Mouse (Mus musculus) hindbrain, embryonic 15.5 days (tissue): ENCODE results near the gene Anapc7. TPM values are rescaled to one million over a fixed set of nuclear protein-coding genes. Genes with fewer than 3 reads are reported as not detected.
"Not testable (repeated sequence)": the region's sequence is repeated elsewhere in the genome, so short reads cannot be mapped to it uniquely, and the experiment has no call there.

Source experiments
- ATAC-seq: fragments of 200-750 bp; cut with Nextera tagmentation; 2 replicates; pipeline ENCODE4 v1.8.0; 2017; ENCODE audit warnings: low read depth, moderate number of reproducible peaks, moderate TSS enrichment; ENCODE audit not compliant: low FRiP score
- H3K27ac ChIP-seq: fragments of 300-500 bp; sonication (generic); replicated peaks from 2 replicates; pipeline ENCODE4 v1.5.1; 2015; ENCODE audit warnings: mild to moderate bottlenecking, inconsistent platforms
- H3K27me3 ChIP-seq: fragments of 300-500 bp; sonication (generic); 2 replicates; pipeline ENCODE4 v1.6.1; 2015; ENCODE audit warnings: control low read depth, inconsistent platforms
- H3K36me3 ChIP-seq: fragments of 300-500 bp; sonication (generic); 2 replicates; pipeline ENCODE4 v1.6.1; 2015; ENCODE audit warnings: control low read depth, inconsistent platforms
- H3K4me1 ChIP-seq: fragments of 300-500 bp; sonication (generic); replicated peaks from 2 replicates; pipeline ENCODE4 v1.6.1; 2015; ENCODE audit warnings: control low read depth, inconsistent platforms
- H3K4me2 ChIP-seq: fragments of 300-500 bp; sonication (generic); 2 replicates; pipeline ENCODE4 v1.6.1; 2015; ENCODE audit warnings: moderate library complexity, mild to moderate bottlenecking, inconsistent platforms
- H3K4me3 ChIP-seq: fragments of 300-500 bp; sonication (generic); 2 replicates; pipeline ENCODE4 v1.5.1; 2015; ENCODE audit warnings: mild to moderate bottlenecking, inconsistent platforms
- H3K9ac ChIP-seq: fragments of 300-500 bp; sonication (generic); 2 replicates; pipeline ENCODE4 v1.6.1; 2015; ENCODE audit warnings: inconsistent platforms
- H3K9me3 ChIP-seq: fragments of 300-500 bp; sonication (generic); 2 replicates; pipeline ENCODE4 v1.6.1; 2016; ENCODE audit warnings: control low read depth, inconsistent platforms
- WGBS: fragments of 180-500 bp; shearing (Covaris S2); methylation state at CpG from one replicate; pipeline ENCODE4 v1.1.7; 2015; 5-methylcytosine and 5-hydroxymethylcytosine counted together
- polyA plus RNA-seq: library from polyadenylated mRNA; unstranded; fragments of >200 nt; fragmentation: Nextera tagmentation; extraction: Ambion mirVana; gene quantifications from 2 replicates; pipeline ENCODE4 v1.2.1, GENCODE M21; 2015

Gene Anapc7
- polyA plus RNA-seq, 1 experiment from 2014 or later = 47.7 TPM

DNA sequence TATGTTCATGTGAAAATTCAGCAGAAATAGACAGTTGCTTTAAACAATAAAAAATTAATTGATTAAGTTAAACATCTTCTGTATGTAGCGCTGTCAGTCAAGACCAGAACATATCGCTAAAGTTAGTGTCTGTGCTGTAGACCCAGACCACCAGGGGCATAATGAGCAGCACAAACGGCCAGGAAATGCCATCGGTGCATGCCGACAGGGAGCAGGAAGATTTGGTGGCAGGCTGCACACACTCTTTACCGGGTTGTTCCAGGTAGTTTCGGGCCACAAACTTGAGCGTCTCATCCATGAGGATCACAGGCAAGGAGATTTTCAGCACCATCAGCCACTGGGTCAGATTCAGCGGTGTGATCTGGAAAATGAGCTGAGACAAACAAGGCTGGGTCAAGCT, 35.6 kb downstream of the Anapc7 start:
- not testable (repeated sequence) for ATAC-seq, H3K9ac ChIP-seq, H3K4me1 ChIP-seq, H3K4me2 ChIP-seq, H3K4me3 ChIP-seq, H3K27me3 ChIP-seq, H3K27ac ChIP-seq, H3K9me3 ChIP-seq
- WGBS = 88% methylated on average over 9 of the region's 9 CpGs
- H3K36me3 ChIP-seq = peaks cover 97% of the 10 kb centered on the region

GRCm38 (mm10) chr5:122458066-122458465, 36.6 kb downstream of the Anapc7 start:
- no peak for ATAC-seq
- 94% methylated on average over 4 of the region's 4 CpGs for WGBS

DNA sequence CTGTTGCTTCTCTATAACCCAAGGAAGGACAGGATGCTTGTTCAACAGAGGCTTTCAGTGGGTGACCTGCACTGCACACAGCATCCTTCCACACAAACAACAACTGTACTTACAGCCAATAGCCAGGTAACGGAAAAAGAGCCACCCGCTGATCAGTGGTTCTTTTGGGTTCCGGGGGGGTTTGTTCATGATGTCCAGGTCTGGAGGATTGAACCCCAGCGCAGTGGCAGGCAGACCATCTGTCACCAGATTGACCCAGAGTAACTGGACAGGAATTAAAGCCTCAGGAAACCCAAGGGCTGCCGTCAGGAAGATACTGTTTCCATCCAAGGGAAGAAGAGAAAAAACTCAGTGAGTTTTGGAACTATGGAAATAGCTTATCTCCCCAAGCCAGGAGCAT, 37.8 kb downstream of the Anapc7 start:
- Histone ChIP-seq H3K4me1 (no peaks in the 10 kb centered on the region), H3K36me3 (peaks cover 99% of the 10 kb centered on the region), H3K9ac (no peak overlapping the region), H3K4me3 (no peak overlapping the region), H3K27ac (no peak overlapping the region), H3K9me3 (no peaks in the 10 kb centered on the region), H3K4me2 (no peak overlapping the region), H3K27me3 (no peaks in the 10 kb centered on the region)
- WGBS = 94% methylated on average over 5 of the region's 5 CpGs
- ATAC-seq = no peak

More at GRCm38 (mm10) chr5:122458066-122458465, 36.6 kb downstream of the Anapc7 start:
- no peak overlapping the region for H3K27ac ChIP-seq
- no peaks in the 10 kb centered on the region for H3K4me1 ChIP-seq
- no peak overlapping the region for H3K4me2 ChIP-seq
- H3K9ac ChIP-seq = no peak overlapping the region
- no peak overlapping the region for H3K4me3 ChIP-seq
- peaks cover 99% of the 10 kb centered on the region for H3K36me3 ChIP-seq
- no peaks in the 10 kb centered on the region for H3K27me3 ChIP-seq
- H3K9me3 ChIP-seq = no peaks in the 10 kb centered on the region

- Histone ChIP-seq H3K4me2 (no peak overlapping the region), H3K4me1 (no peaks in the 10 kb centered on the region), H3K9me3 (no peaks in the 10 kb centered on the region), H3K27me3 (no peaks in the 10 kb centered on the region), H3K36me3 (peaks cover 99% of the 10 kb centered on the region), H3K27ac (no peak overlapping the region; the same call in 1 of the 2 replicates), H3K4me3 (no peak overlapping the region), H3K9ac (no peak overlapping the region)
- no peak for ATAC-seq
- 77% methylated on average over 11 of the region's 11 CpGs for WGBS
Measured at GRCm38 (mm10) chr5:122460656-122461055, 39.2 kb downstream of the Anapc7 start.

- Histone ChIP-seq H3K27ac (no peak overlapping the region), H3K9ac (no peak overlapping the region), H3K27me3 (no peaks in the 10 kb centered on the region), H3K4me3 (no peak overlapping the region), H3K9me3 (no peaks in the 10 kb centered on the region), H3K4me2 (no peak overlapping the region), H3K36me3 (peaks cover 99% of the 10 kb centered on the region), H3K4me1 (no peaks in the 10 kb centered on the region)
- WGBS = 96% methylated on average over 9 of the region's 9 CpGs
- no peak for ATAC-seq
Measured at GRCm38 (mm10) chr5:122461431-122461830, 39.9 kb downstream of the Anapc7 start.

GRCm38 (mm10) chr5:122471658-122472057, 50.2 kb downstream of the Anapc7 start:
- Histone ChIP-seq H3K4me3 (no peak overlapping the region), H3K9ac (no peak overlapping the region), H3K4me1 (no peaks in the 10 kb centered on the region), H3K27ac (no peak overlapping the region), H3K36me3 (peaks cover 64% of the 10 kb centered on the region), H3K9me3 (no peaks in the 10 kb centered on the region), H3K4me2 (no peak overlapping the region), H3K27me3 (no peaks in the 10 kb centered on the region)
- WGBS = 79% methylated on average over 5 of the region's 5 CpGs
- ATAC-seq = no peak

DNA sequence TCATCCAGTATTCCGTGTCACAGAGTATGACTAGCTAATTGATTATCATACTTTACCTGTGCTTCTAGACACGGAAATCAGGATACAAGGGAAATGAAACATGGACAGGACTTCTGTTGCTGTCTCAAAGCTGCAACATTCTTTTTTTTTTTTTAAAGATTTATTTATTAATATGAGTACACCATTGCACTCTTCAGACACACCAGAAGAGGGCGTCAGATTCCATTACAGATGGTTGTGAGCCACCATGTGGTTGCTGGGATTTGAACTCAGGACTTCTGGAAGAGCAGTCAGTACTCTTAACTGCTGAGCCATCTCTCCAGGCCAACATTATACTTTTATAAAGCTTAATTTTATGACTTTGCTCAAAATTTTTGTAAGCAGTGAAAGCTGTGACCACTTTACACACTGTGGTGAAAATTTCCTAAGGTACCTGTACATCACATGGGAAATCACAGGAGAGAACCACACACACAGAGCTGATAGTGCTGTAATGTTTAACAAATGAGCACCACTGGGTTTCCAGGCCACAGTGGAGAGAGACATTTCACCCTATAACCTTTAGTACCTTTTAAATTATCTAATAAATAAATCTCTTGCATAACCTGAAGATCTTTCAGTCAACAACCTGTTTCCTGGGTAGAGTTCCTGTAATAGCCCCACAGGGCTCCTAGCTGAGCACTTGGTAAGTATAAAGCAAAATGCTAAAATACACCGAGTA, 53.3 kb downstream of the Anapc7 start:
- Histone ChIP-seq H3K36me3 (peaks cover 46% of the 10 kb centered on the region), H3K4me1 (no peaks in the 10 kb centered on the region), H3K9me3 (no peaks in the 10 kb centered on the region), H3K9ac (no peak overlapping the region), H3K4me2 (no peak overlapping the region), H3K27ac (no peak overlapping the region), H3K27me3 (no peaks in the 10 kb centered on the region), H3K4me3 (no peak overlapping the region)
- 85% methylated on average over 4 of the region's 4 CpGs for WGBS
- no peak for ATAC-seq

- H3K36me3 ChIP-seq = peaks cover 45% of the 10 kb centered on the region
- ATAC-seq = no peak
Measured at GRCm38 (mm10) chr5:122476078-122476477, 54.6 kb downstream of the Anapc7 start.

GRCm38 (mm10) chr5:122477492-122477891, 56.0 kb downstream of the Anapc7 start:
- Histone ChIP-seq H3K27ac (no peak overlapping the region), H3K27me3 (no peaks in the 10 kb centered on the region), H3K4me2 (no peak overlapping the region), H3K9me3 (no peaks in the 10 kb centered on the region), H3K9ac (no peak overlapping the region), H3K4me3 (no peak overlapping the region), H3K36me3 (peaks cover 44% of the 10 kb centered on the region), H3K4me1 (no peaks in the 10 kb centered on the region)
- ATAC-seq = no peak
- WGBS = 92% methylated on average over 3 of the region's 3 CpGs

More at GRCm38 (mm10) chr5:122476078-122476477, 54.6 kb downstream of the Anapc7 start:
- no peak overlapping the region for H3K4me2 ChIP-seq
- H3K4me3 ChIP-seq = no peak overlapping the region
- H3K27me3 ChIP-seq = no peaks in the 10 kb centered on the region
- no peaks in the 10 kb centered on the region for H3K4me1 ChIP-seq
- H3K27ac ChIP-seq = no peak overlapping the region
- WGBS = 84% methylated on average over 3 of the region's 3 CpGs
- no peak overlapping the region for H3K9ac ChIP-seq
- no peaks in the 10 kb centered on the region for H3K9me3 ChIP-seq

- no peak for ATAC-seq
- peaks cover 54% of the 10 kb centered on the region for H3K36me3 ChIP-seq
- H3K27ac ChIP-seq = no peak overlapping the region
- no peaks in the 10 kb centered on the region for H3K9me3 ChIP-seq
- no peaks in the 10 kb centered on the region for H3K27me3 ChIP-seq
- no peak overlapping the region for H3K9ac ChIP-seq
- H3K4me1 ChIP-seq = no peaks in the 10 kb centered on the region
- H3K4me2 ChIP-seq = no peak overlapping the region
- 48% methylated on average over 2 of the region's 2 CpGs for WGBS
- no peak overlapping the region for H3K4me3 ChIP-seq
Measured at GRCm38 (mm10) chr5:122479131-122479530, 57.6 kb downstream of the Anapc7 start.

- Histone ChIP-seq H3K27me3 (no peaks in the 10 kb centered on the region), H3K4me1 (no peaks in the 10 kb centered on the region), H3K4me3 (no peak overlapping the region), H3K4me2 (no peak overlapping the region), H3K9me3 (no peaks in the 10 kb centered on the region), H3K36me3 (peaks cover 71% of the 10 kb centered on the region), H3K9ac (no peak overlapping the region), H3K27ac (no peak overlapping the region)
- WGBS = 87% methylated on average over 5 of the region's 5 CpGs
- ATAC-seq = no peak
Measured at GRCm38 (mm10) chr5:122481844-122482243, 60.4 kb downstream of the Anapc7 start.

DNA sequence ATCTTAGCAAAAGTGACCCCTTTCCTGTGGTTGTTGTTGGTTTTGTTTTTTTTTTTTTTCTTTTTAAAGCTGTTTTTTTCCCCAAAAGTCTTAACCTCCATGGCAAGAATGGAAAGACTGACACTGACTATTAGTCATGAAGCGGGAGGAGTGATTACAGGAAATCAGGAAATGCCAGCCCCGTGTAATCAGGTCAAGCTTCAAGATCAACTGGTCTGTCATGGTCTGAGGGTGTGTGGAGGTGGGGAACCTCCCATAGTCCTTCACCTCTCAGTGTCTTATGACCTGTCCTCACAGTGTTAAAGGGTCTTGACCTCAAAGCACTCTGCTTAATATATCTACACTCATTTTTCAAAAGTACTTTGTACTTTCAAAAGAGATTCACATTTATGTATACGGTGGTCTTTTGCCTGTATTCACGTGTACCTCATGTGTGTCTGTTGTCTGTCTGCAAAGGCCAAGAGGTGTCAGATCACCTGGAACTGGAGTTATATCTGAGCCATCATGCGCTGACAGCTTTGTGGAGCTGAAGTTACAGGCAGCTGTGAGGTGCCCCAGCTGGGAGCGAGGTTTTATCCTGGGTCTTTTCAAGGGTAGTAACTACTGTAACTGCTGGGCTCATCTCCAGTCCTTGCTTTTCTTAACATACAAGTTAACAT, 61.4 kb downstream of the Anapc7 start:
- Histone ChIP-seq H3K9ac (no peak overlapping the region), H3K9me3 (no peaks in the 10 kb centered on the region), H3K36me3 (peaks cover 67% of the 10 kb centered on the region), H3K27ac (no peak overlapping the region), H3K4me1 (no peaks in the 10 kb centered on the region), H3K4me2 (no peak overlapping the region), H3K4me3 (no peak overlapping the region), H3K27me3 (no peaks in the 10 kb centered on the region)
- 95% methylated on average over 6 of the region's 6 CpGs for WGBS
- no peak for ATAC-seq
